Mouse (Mus musculus) B cell, adult 2 months (primary cell): ENCODE results near the gene Tab1.

Experiments used
- DNase-seq, 2 experiments: peaks; one replicate each; pipeline ENCODE4 v3.0.0; 2022

The Tab1 gene

DNA sequence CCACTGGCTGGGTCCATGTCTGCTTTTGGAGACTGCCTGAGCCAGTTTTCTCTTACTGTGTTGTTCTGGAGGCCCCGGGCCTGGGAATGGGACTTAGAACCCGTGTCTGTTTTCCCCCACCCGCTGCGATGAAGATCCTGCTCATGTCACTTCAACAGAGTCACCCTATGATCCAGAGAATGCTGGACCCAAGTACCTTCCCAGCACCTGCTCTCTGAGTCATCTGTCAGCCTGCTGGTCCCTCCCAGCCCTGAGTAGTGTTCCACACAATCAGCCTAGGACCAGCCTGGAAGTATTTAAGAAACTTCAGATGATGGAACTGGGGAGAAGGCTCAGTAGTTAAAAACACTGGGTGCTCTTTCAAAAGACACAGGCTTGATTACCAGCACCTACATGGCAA, 30.8 kb downstream of the Tab1 start:
- DNase-seq, result no peak

DNA sequence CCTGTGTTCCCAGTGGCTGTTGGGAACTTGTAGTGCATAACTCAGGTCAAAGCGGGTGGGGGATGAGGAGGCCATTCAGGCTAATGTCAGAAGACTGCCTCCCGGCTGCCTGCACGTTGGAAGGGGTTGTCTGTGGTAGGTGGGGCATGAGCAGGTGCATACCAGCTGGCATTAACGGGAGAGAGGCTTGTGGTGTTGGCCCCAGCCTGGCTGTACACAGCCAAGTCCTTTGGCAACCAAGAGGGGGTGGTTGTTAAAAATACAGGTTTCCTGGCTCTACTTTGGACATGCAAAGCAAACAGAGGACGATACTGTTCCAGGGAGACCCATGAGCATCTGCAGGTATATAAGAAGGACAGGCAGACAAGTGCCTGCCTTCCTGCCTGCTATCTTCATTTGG, 32.5 kb downstream of the Tab1 start:
- no peak for DNase-seq

DNA sequence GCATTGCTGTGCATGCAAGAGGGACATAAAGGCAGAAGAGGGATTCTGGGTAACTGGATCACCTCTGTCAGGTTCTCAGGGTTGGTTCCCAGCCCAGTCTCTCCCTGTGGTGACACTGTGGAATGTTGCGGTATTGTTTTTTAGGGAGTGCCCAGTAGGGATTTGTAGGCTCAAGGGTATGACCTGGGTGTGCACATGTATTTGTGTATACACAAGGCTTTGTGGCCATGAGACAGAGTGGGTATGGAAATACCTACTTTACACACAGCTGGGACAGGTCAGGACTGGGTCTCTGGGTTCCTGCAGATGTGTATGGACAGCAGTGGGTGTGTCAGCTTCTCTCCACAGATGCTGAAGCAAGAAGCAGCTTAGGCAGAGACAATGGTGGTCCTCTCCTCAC, 36.6 kb downstream of the Tab1 start:
- DNase-seq, result no peak

GRCm38 (mm10) chr15:80170357-80170756, 37.4 kb downstream of the Tab1 start:
- no peak for DNase-seq

DNA sequence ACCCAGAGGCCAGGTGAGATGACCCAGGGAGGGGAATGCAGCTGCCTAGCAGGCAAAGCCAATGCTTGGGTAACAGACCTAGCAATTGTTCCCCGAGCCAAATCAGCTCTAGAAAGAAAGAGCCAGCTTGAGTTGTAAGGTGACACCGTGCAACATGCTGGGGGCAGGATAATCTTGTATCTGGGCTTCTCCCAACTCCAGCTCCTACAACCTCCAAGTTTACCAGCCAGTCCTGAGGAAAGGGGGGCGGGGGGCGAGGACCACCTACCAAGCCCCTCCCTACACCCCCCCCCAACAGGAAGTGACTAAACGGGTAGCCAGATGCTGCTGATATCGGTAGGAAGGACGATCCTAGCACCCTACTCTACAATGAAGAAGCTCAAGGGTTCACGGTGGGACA, 38.4 kb downstream of the Tab1 start:
- DNase-seq, result no peak

- DNase-seq, result no peak
Observed at GRCm38 (mm10) chr15:80171791-80172190, 38.9 kb downstream of the Tab1 start.

DNA sequence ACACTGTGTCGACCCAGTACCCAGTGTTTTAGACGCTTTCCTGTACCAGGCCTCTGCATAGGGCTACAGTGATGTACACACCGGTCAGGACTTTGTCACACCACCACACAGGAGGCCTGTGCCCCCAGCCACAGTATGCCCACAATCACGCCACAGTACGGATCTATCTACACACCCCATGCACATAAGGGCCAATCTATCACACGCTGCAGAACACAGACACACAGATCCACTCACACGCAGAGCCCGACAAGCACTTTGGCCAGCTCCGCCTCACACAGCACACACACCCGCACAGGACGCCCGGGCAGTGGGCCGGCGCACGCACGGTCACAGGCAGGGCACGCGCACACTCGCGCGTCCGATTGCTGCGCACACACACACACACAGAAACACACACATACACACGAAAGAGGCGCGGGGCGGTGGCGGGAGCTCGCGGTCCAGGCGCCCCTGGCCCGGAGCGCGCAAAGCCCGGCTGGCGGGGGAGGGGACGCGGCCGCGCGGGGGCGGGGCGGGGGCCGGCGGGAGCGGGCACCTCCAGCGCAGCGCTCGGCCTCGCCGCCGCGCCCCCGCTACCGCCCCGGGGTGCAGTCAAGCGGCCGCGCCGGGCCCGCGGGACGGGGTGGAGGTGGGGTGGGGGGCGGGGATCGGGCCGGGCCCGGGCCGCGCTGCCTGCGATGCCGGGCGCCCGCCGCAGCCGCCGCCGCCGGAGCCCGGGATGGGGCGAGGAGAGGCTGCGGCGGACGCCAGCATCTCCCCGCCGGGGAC, 40.3 kb downstream of the Tab1 start, which contains the start of gene Mgat3:
Mgat3 (plus strand) TSS at position 721 of the 771 bp plus-strand sequence.
- DNase-seq, result no peak

GRCm38 (mm10) chr15:80173781-80174597, 41.1 kb downstream of the Tab1 start:
- DNase-seq, result no peak

DNA sequence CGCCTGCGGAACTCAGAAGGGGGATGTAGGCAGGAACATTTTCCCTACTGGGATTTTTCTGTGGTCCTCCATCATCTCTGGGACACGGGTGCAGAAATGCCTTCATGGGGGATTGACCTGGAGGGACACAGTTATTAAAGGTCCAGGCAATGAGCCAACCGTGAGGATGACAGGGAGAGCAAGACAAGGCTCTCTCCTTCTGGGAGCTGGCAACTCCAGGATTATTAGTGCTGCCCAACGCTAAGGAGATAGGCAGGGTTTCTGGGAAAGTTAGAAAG, 41.6 kb downstream of the Tab1 start:
- no peak for DNase-seq

DNA sequence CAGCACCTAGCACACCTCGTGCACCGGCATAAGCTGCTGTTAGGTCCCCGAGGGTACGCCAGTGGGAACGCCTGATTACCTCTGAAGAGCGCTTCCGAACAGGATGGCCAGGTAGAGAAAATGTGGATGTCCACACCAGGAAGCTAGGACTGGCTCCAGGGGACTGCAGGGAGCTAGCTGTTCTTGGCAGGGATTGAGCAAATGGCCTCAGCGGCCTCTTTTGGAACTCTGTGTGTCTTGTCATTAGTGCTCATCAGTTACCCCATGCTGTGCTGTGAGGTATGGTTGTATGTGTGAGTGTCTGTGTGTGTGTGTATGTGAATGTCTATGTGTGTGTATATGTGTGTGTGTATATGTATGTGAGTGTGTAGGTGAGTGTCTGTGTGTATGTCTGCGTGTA, 42.4 kb downstream of the Tab1 start:
- no peak for DNase-seq

GRCm38 (mm10) chr15:80175756-80176155, 42.8 kb downstream of the Tab1 start:
- no peak for DNase-seq

DNA sequence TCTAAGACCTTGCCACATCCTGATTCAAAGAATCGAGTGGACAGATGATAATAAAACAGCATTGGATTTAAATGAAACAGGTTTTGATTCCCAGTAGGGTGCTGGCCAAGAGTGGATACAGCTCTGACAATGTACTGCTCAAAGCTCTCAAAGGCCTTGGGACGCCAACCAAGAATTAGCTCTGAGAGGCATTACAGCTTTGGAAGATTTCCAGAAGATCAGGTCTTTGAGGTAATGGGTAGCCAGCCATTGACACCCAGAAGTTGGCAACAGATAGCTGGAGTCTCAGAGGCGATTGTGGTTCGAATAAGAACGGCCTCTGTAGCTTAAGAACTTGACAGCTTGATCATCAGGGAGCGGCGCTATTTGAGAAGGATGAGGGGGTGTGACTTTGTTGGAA, 48.6 kb downstream of the Tab1 start:
- DNase-seq, result no peak

- DNase-seq, result no peak
Observed at GRCm38 (mm10) chr15:80182072-80182700, 49.3 kb downstream of the Tab1 start.

DNA sequence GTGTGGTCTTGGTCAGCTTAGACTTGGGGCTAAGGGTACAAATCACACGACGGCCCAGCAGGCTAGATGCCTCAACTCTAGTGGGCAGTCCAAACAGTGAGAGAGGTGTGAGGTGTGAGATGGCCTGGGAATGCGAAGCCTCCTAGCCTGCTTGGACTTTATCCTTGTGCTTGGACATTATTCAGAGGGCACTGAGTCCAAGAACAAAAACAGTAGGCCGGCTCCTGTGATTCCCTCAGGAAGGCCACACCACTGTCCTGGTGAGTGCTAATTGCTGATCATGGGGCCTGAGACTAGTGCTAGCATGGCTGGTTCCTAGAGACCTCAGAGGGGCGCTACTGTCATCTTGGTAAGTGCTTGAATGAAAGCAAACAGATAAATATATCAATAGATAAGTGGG, 56.0 kb downstream of the Tab1 start:
- no peak for DNase-seq

- DNase-seq, result no peak
Observed at GRCm38 (mm10) chr15:80190075-80190474, 57.1 kb downstream of the Tab1 start.

DNA sequence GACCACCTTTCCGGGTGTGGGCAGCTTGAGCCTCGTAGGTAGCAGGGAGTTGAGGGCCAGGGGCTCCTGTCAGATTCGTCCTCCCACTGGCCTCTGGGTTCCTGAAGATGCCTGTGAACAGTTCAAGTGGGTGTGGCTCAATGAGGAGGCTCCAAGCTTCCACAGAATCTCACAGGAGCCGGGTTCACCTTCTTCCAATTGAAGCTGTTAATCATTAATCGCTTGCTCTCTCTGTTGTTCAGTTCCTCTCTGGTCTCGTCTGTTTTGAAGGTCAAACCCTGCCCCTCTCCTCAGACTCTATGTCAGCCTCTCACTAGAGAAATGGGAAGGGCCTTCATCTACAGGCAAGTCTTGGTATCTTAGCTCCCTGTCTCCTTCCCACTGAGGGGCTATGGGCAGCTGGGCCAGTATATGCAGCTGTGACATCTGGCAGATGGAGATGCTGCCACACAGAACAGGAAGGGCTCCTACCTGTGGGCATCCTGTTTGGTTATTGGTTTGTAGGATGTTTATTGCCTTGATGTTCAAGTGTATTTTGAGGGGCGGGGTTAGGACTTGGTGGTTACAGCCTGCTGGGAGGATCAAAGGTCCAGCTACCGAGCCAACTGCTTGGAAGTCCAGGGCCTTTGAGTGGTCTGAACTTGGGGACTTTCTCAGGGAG, 58.8 kb downstream of the Tab1 start:
- no peak for DNase-seq

DNA sequence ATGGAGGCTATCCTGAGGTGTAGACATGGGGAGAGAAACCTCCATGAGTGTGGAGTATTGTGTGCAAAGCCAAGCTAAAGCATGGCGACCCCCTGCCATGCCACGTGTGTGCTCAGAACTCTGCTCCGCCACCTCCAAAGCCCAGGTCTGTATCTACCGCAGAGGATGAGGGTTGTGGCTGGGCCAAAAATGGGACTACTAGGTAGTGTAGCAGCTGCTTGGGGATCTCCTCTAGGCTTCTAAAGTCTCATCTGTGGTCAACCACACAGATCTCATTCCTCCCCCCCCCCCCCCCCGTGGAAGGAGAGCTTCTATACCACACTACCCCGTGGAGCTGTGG, 59.3 kb downstream of the Tab1 start:
- DNase-seq, result no peak

DNA sequence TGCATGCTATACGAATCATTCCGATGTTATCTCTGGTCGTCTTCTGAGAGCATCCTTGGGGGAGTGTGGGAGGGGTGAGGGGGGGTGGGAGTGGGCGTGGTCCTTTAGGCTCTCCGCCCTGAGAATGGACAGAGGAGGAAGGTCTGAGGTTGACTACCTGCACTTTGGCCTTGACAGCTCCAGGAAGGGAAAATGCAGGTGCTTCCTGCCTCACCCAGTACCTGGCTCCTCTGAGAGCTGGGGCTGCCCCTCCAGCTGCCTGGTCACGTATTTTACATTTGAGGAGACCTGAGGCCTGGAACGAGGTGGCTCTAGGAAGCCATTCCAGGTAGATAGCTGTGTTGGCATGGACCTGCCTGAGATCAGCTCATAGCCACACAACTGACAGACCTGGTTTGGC, 59.9 kb downstream of the Tab1 start:
- DNase-seq, result no peak

GRCm38 (mm10) chr15:80199556-80199955, 66.6 kb downstream of the Tab1 start:
- no peak for DNase-seq

GRCm38 (mm10) chr15:80202111-80202775, 69.3 kb downstream of the Tab1 start:
- DNase-seq, result no peak

DNA sequence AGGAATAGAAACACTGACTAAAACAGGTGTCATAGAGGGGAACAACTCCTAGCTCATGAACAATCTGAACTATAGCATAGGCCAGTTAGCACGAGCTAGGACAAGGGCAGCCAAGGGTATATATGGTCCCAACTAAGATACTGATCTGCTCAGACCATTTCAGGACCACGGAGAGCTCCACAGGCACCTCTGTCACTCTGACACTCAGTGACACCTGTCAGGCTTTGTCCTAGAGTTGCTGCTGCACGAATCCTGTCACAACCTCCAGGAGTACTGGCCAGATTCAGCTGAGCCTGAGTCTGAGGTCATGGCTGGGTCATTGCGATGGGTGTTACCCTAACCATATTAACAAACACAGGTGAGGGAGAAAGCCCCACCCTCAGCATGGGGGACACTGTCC, 70.5 kb downstream of the Tab1 start:
- peak; percentile 50 to 51 for DNase-seq

DNA sequence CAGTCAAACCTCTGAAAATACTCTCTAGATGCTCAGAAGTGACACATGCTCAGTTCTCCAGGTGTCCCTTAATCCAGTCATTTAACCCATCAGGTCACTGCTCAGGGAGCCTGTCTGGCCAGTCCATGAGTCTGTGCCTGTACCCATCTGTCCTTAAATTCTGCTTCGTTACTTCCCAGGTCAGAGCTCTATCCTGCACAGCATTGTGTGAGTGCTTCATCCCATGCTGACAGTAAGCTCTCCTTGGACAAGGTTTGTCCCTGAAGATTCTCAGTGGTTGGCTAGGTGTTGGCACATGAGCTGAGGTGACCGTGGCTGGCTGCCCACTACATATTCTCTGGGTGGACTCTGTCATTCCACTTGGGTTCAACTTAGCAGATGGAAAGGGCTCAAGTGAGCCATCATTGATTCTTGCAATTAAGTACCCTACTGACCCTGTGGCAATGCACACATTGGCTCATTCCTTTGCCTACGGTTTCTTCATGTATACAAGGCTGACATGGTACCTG, 73.2 kb downstream of the Tab1 start:
- DNase-seq, result no peak

GRCm38 (mm10) chr15:80208446-80208845, 75.5 kb downstream of the Tab1 start:
- no peak for DNase-seq
